Mouse (Mus musculus) ovary, postnatal 14 days (tissue): ENCODE measurements at regions not wholly inside any gene's neighbourhood (a gene's known extent, or its start where the extent isn't known, plus 50 kb on each side); places are given as distances from the start of the nearest gene placed in this dataset.

Source experiments
- DNase-seq: peaks from one replicate; pipeline ENCODE4 v3.0.0; 2022; ENCODE audit warnings: low spot score

GRCm38 (mm10) chr14:105565827-105566226 is 307.5 kb downstream of the Ndfip2 start:
- no peak for DNase-seq

- no peak for DNase-seq
Measured at GRCm38 (mm10) chr14:105562843-105563242, 304.5 kb downstream of the Ndfip2 start.

- no peak for DNase-seq
Measured at GRCm38 (mm10) chr14:105556813-105557212, 298.4 kb downstream of the Ndfip2 start.

GRCm38 (mm10) chr14:105544066-105544465 is 285.7 kb downstream of the Ndfip2 start:
- no peak for DNase-seq

- no peak for DNase-seq
Measured at GRCm38 (mm10) chr14:105542486-105543145, 284.2 kb downstream of the Ndfip2 start.

GRCm38 (mm10) chr14:105542090-105542485 is 283.7 kb downstream of the Ndfip2 start:
- no peak for DNase-seq

GRCm38 (mm10) chr14:105532168-105532745 is 273.9 kb downstream of the Ndfip2 start:
- no peak for DNase-seq

- DNase-seq, result no peak
Measured at GRCm38 (mm10) chr14:105528107-105528506, 269.7 kb downstream of the Ndfip2 start.

GRCm38 (mm10) chr14:105523849-105524248 is 265.5 kb downstream of the Ndfip2 start:
- DNase-seq, result no peak

- no peak for DNase-seq
Measured at GRCm38 (mm10) chr14:105522279-105522678, 263.9 kb downstream of the Ndfip2 start.

- no peak for DNase-seq
Measured at GRCm38 (mm10) chr14:105518706-105519105, 260.3 kb downstream of the Ndfip2 start.

- DNase-seq, result no peak
Measured at GRCm38 (mm10) chr14:105514413-105514812, 256.0 kb downstream of the Ndfip2 start.

- no peak for DNase-seq
Measured at GRCm38 (mm10) chr14:105512914-105513677, 254.7 kb downstream of the Ndfip2 start.

GRCm38 (mm10) chr14:105511826-105512225 is 253.5 kb downstream of the Ndfip2 start:
- DNase-seq, result no peak

GRCm38 (mm10) chr14:105511135-105511534 is 252.8 kb downstream of the Ndfip2 start:
- no peak for DNase-seq

- DNase-seq, result no peak
Measured at GRCm38 (mm10) chr14:105505261-105505660, 246.9 kb downstream of the Ndfip2 start.

- no peak for DNase-seq
Measured at GRCm38 (mm10) chr14:105504376-105504775, 246.0 kb downstream of the Ndfip2 start.

GRCm38 (mm10) chr14:105503806-105504205 is 245.4 kb downstream of the Ndfip2 start:
- DNase-seq, result no peak

- DNase-seq, result no peak
Measured at GRCm38 (mm10) chr14:105502633-105502975, 244.2 kb downstream of the Ndfip2 start.

GRCm38 (mm10) chr14:105501792-105502632 is 243.6 kb downstream of the Ndfip2 start:
- DNase-seq, result no peak

- no peak for DNase-seq
Measured at GRCm38 (mm10) chr14:105500966-105501741, 242.8 kb downstream of the Ndfip2 start.
